Mouse (Mus musculus) lung, postnatal 0 days (tissue): ENCODE measurements at regions not wholly inside any gene's neighbourhood (a gene's known extent, or its start where the extent isn't known, plus 50 kb on each side); places are given as distances from the start of the nearest gene placed in this dataset.
A peak's percentile ranks its signal among the peaks of the same experiment; 100 is the strongest.

Experiments
- ATAC-seq: fragments of 200-750 bp; cut with Nextera tagmentation; 2 replicates; pipeline ENCODE4 v1.8.0; 2017; ENCODE audit warnings: moderate library complexity
- DNase-seq: peaks from one replicate; pipeline ENCODE4 v3.0.0-alpha.2; 2016; ENCODE audit warnings: low spot score
- H3K27ac ChIP-seq: fragments of 300-500 bp; sonication (generic); 2 replicates; pipeline ENCODE4 v1.5.1; 2014; ENCODE audit warnings: antibody characterized with exemption, mild to moderate bottlenecking, low read length, mixed read lengths
- H3K27me3 ChIP-seq: fragments of 300-500 bp; sonication (generic); replicated peaks from 2 replicates; pipeline ENCODE4 v1.6.1; 2014; ENCODE audit warnings: low read length, mixed read lengths; ENCODE audit not compliant: insufficient read depth
- H3K36me3 ChIP-seq: fragments of 300-500 bp; sonication (generic); 2 replicates; pipeline ENCODE4 v1.6.1; 2014; ENCODE audit warnings: low read length, mixed read lengths; ENCODE audit not compliant: insufficient read depth
- H3K4me1 ChIP-seq: fragments of 300-500 bp; sonication (generic); 2 replicates; pipeline ENCODE4 v1.6.1; 2014; ENCODE audit warnings: antibody characterized with exemption, low read depth, low read length, mixed read lengths; ENCODE audit not compliant: insufficient read depth
- H3K4me2 ChIP-seq: fragments of 300-500 bp; sonication (generic); replicated peaks from 2 replicates; pipeline ENCODE4 v1.6.1; 2014; ENCODE audit warnings: low read depth, mild to moderate bottlenecking, low read length, moderate library complexity, mixed read lengths
- H3K4me3 ChIP-seq: fragments of 300-500 bp; sonication (generic); 2 replicates; pipeline ENCODE4 v1.5.1; 2014; ENCODE audit warnings: low read depth, low read length
- H3K9ac ChIP-seq: fragments of 300-500 bp; sonication (generic); replicated peaks from 2 replicates; pipeline ENCODE4 v1.6.1; 2014; ENCODE audit warnings: low read depth, mild to moderate bottlenecking
- H3K9me3 ChIP-seq: fragments of 300-500 bp; sonication (generic); 2 replicates; pipeline ENCODE4 v1.6.1; 2016; ENCODE audit warnings: low read length, mixed read lengths
- CTCF ChIP-seq: IDR thresholded peaks from 2 replicates; pipeline ENCODE4 v1.5.1; 2016; ENCODE audit warnings: antibody characterized with exemption, mild to moderate bottlenecking
- EP300 ChIP-seq: IDR thresholded peaks from 2 replicates; pipeline ENCODE4 v1.6.1; 2016; ENCODE audit warnings: antibody characterized with exemption, mild to moderate bottlenecking, control low read depth
- WGBS: fragments of 180-500 bp; shearing (Covaris S2); extraction: QIAGEN DNeasy Blood & Tissue Kit; methylation state at CpG from one replicate; pipeline ENCODE4 v1.1.7; 2014; 5-methylcytosine and 5-hydroxymethylcytosine counted together

DNA sequence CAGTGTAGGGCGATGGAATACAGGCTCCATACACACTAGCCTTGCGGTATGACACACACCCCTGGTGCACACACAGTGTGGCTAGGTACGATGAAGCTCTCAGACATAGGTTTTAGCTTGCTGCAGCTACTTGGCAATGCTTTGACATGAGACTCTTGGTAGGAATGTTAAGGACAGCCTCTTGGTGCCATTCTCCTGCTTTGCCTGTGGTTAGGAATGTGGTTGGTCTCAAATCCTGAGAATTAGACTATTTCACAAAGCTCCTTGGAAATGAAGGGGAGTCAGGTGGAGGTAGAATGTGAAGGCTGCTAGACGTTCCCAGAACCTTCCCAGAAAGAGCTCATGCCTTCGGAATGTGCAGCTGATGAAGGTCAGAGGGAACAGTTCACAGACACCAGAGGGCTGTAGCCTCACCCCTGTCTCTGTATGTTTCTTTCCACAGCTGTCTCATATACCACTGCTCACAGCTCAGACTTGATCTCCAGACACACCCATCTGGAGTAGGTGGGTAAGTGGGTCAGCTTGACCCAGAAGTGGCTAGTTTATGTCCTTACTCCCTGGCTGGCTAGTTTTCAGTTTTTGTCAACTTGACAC is 66.9 kb upstream of the Tgfbr2 start:
- Histone ChIP-seq H3K4me2 (peak overlapping the region; percentile 44; the same call in 1 of the 2 replicates), H3K27me3 (no peaks in the 10 kb centered on the region), H3K9ac (no peak overlapping the region), H3K36me3 (no peaks in the 10 kb centered on the region), H3K9me3 (no peaks in the 10 kb centered on the region), H3K27ac (peak overlapping the region; percentile 78), H3K4me3 (no peak overlapping the region), H3K4me1 (peaks cover 7% of the 10 kb centered on the region; the same call in 1 of the 2 replicates)
- 48% methylated on average over 5 of the region's 5 CpGs for WGBS
- peak; percentile 16; the same call in 1 of the 2 replicates for TF ChIP-seq CTCF
- TF ChIP-seq EP300: peak; percentile 95
- DNase-seq: peak; percentile 90
- ATAC-seq: peak; percentile 84

DNA sequence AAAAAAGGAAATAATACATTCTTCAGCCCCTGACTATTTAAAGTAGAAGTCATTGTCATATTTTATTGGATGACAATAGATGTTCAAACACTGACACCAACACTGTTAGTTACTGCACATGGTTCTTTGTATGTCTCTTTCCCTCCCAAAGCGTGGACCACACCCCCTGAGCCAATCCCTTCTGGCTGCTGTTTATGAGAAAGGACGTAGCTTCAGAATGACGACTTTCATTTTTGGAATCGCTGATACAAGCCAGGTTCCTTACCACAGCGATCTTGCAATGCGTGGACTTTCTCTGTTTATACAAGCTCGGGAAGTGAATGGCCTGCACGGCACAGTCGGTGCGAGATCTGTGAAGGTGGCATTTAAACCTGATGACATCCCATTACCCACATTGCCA is 66.1 kb upstream of the Tgfbr2 start:
- Histone ChIP-seq H3K36me3 (no peaks in the 10 kb centered on the region), H3K4me3 (no peak overlapping the region), H3K27ac (peak overlapping the region; percentile 78), H3K27me3 (no peaks in the 10 kb centered on the region), H3K4me1 (peaks cover 7% of the 10 kb centered on the region; the same call in 1 of the 2 replicates), H3K4me2 (peak overlapping the region; percentile 44), H3K9me3 (no peaks in the 10 kb centered on the region), H3K9ac (no peak overlapping the region)
- DNase-seq (peak; percentile 85), ATAC-seq (peak; percentile 46)
- TF ChIP-seq EP300 (peak; percentile 44; the same call in 1 of the 2 replicates), CTCF (no peak)
- 6% methylated on average over 10 of the region's 10 CpGs for WGBS

GRCm38 (mm10) chr9:116236836-116237235 is 61.7 kb upstream of the Tgfbr2 start:
- Histone ChIP-seq H3K4me1 (peaks cover 14% of the 10 kb centered on the region; the same call in 1 of the 2 replicates), H3K27me3 (no peaks in the 10 kb centered on the region), H3K4me2 (no peak overlapping the region), H3K27ac (no peak overlapping the region), H3K9ac (no peak overlapping the region), H3K4me3 (no peak overlapping the region), H3K36me3 (no peaks in the 10 kb centered on the region), H3K9me3 (no peaks in the 10 kb centered on the region)
- TF ChIP-seq EP300 (no peak), CTCF (no peak)
- ATAC-seq (no peak), DNase-seq (no peak)

DNA sequence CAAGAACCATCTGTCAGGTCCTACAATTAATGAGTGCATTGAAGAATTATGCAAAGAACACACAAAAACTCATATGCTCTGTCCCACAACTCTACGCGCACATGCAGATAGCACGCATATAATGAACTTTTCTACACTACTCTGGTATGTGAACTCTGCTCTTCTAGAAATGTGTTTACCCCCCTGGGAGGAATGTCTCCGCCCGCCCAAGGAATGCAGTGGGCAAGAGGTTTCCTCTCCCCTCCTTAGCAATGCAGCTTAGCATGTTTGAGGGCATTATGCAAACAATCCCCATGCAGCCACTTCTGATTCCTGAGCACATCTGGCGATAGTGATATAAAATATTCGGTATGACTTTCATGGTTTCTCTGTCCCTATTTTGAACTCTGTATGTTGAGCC is 59.0 kb upstream of the Tgfbr2 start:
- Histone ChIP-seq H3K9me3 (no peaks in the 10 kb centered on the region), H3K4me1 (peaks cover 16% of the 10 kb centered on the region; the same call in 1 of the 2 replicates), H3K4me3 (no peak overlapping the region), H3K27ac (0 out of 2 replicates have a peak overlapping the region, but pooled peaks have one; percentile 20), H3K36me3 (no peaks in the 10 kb centered on the region), H3K9ac (no peak overlapping the region), H3K27me3 (no peaks in the 10 kb centered on the region), H3K4me2 (no peak overlapping the region)
- WGBS: 46% methylated on average over 7 of the region's 7 CpGs
- ATAC-seq: peak; percentile 85
- peak; percentile 82 for DNase-seq
- TF ChIP-seq EP300 (peak; percentile 99), CTCF (no peak)

DNA sequence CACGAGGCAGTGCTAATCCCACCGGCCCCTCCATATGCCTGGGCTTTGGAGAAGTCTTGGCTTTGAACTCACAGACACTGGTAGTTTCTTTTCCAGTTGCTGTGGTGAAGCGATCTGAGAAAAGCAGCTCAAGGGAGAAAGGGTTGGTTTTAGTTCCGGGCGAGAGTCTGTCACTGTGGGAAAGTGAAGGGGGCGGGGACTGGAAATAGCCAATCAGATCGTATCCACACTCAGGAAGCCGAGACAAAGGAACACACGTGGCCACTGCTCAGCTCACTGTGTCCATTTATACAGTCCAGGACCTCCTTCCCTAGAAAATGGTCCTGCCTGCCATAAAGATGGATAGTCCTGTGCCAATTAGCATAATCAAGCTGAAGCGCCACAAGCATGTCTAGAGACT is 57.2 kb upstream of the Tgfbr2 start:
- DNase-seq (peak; percentile 28), ATAC-seq (peak; percentile 42; the same call in 1 of the 2 replicates)
- 67% methylated on average over 10 of the region's 10 CpGs for WGBS
- no peaks in the 10 kb centered on the region for H3K36me3 ChIP-seq
- H3K27ac ChIP-seq: peak overlapping the region; percentile 64
- no peak overlapping the region for H3K4me3 ChIP-seq
- H3K9ac ChIP-seq: no peak overlapping the region
- TF ChIP-seq EP300 (no peak), CTCF (no peak)
- H3K4me2 ChIP-seq: no peak overlapping the region
- peaks cover 20% of the 10 kb centered on the region; the same call in 1 of the 2 replicates for H3K4me1 ChIP-seq
- no peaks in the 10 kb centered on the region for H3K9me3 ChIP-seq
- no peaks in the 10 kb centered on the region for H3K27me3 ChIP-seq

GRCm38 (mm10) chr9:116231351-116232311 is 56.5 kb upstream of the Tgfbr2 start:
- H3K27ac ChIP-seq: peak overlapping the region; percentile 64

More at GRCm38 (mm10) chr9:116231351-116232311, 56.5 kb upstream of the Tgfbr2 start:
- WGBS: 49% methylated on average over 16 of the region's 16 CpGs
- Histone ChIP-seq H3K36me3 (no peaks in the 10 kb centered on the region), H3K4me3 (no peak overlapping the region), H3K4me2 (no peak overlapping the region), H3K9ac (no peak overlapping the region), H3K4me1 (peaks cover 20% of the 10 kb centered on the region; the same call in 1 of the 2 replicates), H3K9me3 (no peaks in the 10 kb centered on the region), H3K27me3 (no peaks in the 10 kb centered on the region)
- DNase-seq: peak; percentile 87
- peak; percentile 66 for ATAC-seq
- TF ChIP-seq EP300 (peak; percentile 85), CTCF (no peak)
